Mouse (Mus musculus): ENCODE measurements around the gene Sycp3.
"Not testable (repeated sequence)": the region's sequence is repeated elsewhere in the genome, so short reads cannot be mapped to it uniquely, and the experiment has no call there.

Sycp3 gene

GRCm38 (mm10) chr10:88501370-88501769, 42.0 kb downstream of the Sycp3 start:
- DNase-seq (ENCODE audit: low read depth): no peak

DNA sequence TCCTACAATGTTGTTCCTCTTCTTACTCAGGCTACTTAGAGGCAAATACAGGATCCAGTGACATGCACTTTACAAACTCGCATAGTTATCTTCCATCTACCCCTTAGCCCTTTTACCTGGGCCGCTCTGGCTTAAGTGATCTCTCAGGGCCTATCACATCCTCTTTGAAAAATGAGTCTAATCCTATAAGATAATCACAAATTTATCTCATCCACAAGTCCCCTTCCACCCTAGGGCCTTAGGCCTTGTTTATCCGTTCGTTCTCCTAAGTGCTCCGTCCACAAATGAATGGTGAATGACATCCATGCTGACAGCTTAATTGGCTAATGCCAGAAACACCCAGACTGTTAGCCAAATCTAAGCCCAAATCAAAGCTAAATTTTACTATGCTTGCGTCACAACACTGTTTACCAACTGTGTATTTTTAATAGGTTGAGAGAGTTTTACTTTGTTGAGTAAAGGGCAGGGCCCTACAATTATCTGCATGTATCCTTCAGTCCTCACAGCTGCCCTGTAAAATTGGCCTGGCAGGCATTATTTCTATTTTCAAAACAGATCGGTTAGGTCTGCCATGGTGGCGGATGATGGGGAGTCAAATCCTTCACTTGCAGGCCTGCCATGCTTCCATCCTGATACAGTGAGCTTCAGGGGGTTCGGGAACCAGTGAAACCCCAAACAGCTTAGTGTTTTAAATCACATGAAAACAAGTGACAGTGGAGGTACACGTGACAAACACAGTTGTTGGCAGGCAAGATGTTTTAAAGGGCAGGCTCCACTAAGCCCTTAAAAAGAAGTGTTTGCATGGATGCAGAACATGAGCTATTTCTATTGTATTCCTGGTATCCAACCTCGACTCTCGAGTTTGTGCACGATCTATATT, 42.8 kb downstream of the Sycp3 start:
- no peak for DNase-seq (ENCODE audit: low read depth)

- DNase-seq (ENCODE audit: low read depth): no peak
Observed at GRCm38 (mm10) chr10:88502919-88503318, 43.5 kb downstream of the Sycp3 start.

DNA sequence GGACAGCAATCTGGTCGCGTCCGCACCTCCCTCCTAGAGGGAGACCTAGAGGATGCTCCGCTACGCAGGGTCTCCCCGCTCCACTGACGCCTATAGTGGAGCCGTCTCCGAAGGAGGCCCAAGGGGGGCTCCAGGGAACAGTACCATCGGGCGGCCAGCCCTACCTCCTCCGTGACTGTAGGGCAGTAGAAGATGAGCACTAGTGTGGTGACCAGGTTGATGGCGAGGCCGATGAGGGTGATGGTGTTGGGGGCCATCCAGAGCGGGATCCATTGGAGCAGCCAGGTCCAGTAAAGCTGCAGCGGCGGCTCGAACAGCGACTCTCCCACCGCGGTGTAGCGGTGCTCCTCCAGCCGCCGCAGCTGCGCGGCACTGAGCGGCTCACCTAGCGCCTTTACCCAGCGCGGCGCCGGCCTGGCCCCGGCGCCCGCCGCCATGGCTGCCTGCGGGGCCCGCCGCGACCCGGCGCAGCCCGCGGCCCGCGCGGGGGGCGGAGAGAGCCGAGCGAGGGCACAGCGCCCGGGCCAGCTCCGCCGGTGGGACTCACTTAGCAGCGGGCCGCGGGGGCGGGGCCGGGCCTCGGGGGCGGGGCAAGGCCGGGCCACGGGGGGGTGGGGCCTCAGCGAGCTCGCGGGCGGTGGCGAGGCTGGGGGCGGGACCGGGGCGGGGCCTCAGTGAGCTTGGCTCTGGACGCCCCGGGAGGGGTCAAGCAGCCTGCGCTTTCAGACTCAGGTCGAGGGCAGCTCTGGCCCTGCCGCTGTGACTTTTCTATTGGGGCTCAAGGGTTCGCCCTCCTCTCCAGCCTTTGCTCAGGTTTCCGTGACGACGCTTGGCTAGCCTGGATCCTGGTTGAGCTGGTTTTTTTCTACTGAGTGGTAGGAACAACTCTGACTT, 44.3 kb downstream of the Sycp3 start, which contains the start of gene Chpt1:
TSS of gene Chpt1 (minus strand) at position 653 of the 894 bp plus-strand sequence.
- no peak for DNase-seq (ENCODE audit: low read depth)

DNA sequence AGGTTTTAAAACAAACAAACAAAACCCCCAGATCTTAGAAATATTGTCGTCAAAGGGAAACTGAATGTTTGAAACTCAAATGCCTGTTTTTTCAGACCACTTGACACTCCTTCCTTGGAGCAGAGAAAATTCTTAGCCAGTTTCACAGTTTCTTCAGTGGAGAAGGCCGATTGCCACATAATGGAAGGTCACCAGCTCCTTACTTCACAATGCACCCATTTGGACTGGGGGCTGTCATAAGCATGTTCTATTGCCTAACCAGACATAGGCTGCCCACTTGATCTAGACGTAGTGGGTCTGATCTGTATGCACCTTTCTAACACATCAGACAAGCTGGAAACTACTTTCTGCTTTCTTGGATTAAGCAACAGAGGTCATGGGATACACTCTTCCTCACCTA, 45.1 kb downstream of the Sycp3 start:
- no peak for DNase-seq (ENCODE audit: low read depth)

DNA sequence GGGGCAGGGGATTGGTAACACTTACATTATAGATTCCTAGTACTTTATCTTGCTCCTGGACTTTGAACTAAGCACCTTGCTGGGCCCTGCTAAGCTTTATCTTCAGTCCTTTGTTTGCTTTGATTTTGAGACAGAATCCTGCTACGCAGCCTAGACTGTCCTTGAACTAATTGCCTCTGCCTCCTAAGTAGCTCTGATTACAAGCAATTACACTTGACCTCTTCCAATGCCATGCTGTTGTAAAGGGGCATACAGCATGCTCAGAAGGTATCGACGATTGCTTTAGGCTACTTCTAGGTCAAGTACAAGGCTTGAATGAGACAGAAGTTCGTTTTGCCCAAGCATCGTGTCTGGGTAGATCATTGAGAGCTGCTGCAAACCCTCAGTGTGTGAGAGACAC, 45.9 kb downstream of the Sycp3 start:
- DNase-seq (ENCODE audit: low read depth): no peak

GRCm38 (mm10) chr10:88507691-88508143, 48.3 kb downstream of the Sycp3 start:
- DNase-seq (ENCODE audit: low read depth): peak; percentile 21

DNA sequence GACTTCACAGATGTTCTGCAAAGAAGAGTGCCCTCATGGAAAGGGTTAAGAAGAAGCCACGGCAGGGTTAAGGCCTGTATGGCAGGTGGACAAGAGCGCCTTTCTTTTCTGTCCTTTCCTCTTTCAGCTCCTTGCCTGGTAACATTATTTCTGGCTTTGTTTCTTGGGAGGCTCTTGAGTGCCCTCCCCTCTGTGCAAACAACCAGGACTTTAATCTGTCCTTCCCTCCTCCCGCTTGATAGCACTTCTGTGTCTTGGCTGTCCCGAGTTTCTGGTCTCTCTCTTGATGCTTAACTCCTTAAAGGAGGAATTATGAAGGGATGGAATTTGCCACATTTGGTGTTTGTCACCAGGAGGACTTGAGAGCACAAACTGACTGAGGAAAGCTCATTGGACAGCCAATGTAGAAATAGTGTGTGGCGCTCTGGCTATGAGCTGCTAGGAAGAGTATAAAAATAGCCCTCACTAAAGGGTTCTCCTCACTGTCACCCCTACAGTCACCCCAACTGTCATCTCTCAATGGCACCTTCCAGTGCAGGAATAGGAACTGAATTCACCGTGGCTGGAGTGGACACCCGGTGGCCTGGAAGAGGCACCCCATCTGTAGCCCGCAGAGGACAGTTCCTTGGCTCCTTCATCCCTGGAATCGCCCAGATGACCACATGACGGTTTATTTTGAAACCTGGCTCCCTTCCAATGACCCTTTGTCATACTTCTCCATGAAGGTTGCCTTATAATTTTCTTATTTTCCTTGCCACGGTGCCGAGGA, 51.3 kb downstream of the Sycp3 start:
- DNase-seq (ENCODE audit: low read depth): no peak

- DNase-seq (ENCODE audit: low read depth): no peak
Observed at GRCm38 (mm10) chr10:88511355-88511754, 52.0 kb downstream of the Sycp3 start.

DNA sequence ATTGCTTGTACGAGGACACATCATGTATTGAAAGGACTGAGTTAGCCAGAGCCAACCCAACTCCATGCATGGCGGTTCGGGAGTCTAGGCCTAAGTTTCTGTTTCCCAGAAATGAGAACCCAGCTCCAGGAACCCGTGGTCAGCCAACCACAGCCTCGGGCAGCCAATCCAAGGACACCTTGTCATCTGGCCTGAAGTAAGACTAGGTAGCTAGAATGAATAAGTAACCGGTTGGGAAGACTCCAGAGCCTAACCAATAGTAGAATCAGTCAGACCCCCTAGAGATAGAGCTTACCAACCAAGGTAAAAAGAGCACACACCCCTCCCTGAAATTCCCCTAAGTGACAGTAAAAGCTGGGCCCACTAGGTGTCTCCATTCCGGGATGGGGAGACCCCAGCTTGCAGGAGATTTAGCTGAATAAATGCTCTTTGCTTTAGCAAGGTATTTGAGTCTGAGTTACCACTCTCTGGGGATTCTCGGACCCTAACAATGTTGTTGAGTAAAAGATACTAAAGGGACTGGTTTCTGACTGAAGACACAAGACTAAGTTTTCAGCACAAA, 54.3 kb downstream of the Sycp3 start:
- DNase-seq (ENCODE audit: low read depth): peak; percentile 15

GRCm38 (mm10) chr10:88514495-88514894, 55.1 kb downstream of the Sycp3 start:
- DNase-seq (ENCODE audit: low read depth): peak; percentile 66

DNA sequence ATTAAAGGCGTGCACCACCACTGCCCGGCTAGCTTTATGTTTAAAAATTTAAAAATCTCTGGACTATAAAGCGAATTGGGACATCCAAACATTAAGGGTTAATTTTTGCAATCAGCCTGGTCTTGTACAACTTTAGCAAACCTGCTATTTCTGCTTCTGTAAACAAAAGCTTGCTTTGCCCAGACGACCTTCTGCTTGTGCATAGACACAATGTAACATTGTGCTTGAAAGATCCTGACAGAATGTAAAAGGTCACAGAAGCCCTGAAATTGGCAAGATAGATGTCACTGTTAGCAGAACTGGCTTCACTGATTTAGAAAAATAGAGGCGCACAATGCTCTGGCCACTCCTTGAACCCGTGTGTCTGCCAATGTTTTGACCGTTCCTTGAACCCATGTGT, 55.7 kb downstream of the Sycp3 start:
- DNase-seq (ENCODE audit: low read depth): not testable (repeated sequence)

GRCm38 (mm10) chr10:88522795-88523194, 63.4 kb downstream of the Sycp3 start:
- DNase-seq (ENCODE audit: low read depth): no peak

Measured in 416B (cell line).